Mouse (Mus musculus) kidney, adult 2 months (tissue): ENCODE measurements around the gene Tmem254c.
"Not testable (repeated sequence)": the region's sequence is repeated elsewhere in the genome, so short reads cannot be mapped to it uniquely, and the experiment has no call there.

Experiments
- CTCF ChIP-seq: fragments of 200-500 bp; conservative IDR thresholded peaks from 2 replicates; pipeline ENCODE4 v1.5.1; 2011; ENCODE audit warnings: low read depth, mild to moderate bottlenecking, control low read depth, low read length, moderate library complexity, mixed read lengths; ENCODE audit not compliant: insufficient read depth, insufficient read length
- POLR2A ChIP-seq: fragments of 200-500 bp; IDR thresholded peaks from one replicate; pipeline ENCODE4 v1.6.1; 2011; ENCODE audit warnings: low read depth, low read length, control low read depth

DNA sequence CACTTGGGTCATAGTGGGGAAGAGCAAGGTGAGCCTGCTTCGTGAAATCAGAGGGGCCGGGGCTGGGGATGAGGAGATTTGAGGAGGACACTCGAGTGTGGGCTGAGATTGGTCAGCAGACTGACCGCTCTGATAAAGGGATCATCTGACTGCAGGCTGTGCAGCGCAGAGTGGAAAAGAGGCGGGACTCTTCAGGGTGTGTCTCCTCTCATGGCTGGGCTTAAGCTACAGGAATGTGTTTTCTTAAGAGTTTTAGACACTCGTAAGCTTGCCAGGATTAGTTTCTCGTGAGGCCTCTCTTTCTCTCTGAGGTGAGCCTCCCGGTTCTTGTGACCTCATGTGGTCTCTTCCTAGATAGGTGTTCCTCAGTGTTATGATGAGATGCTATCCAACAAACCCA is 45.6 kb downstream of the Tmem254c start:
- not testable (repeated sequence) for TF ChIP-seq CTCF, POLR2A
